Comparison of ENCODE assay signal across 9 mouse cellular contexts in genomic region chr3:88237556-88238194, GRCm38 (mm10). TPM values are rescaled to one million over a fixed set of nuclear protein-coding genes. Genes with fewer than 3 reads are reported as not detected.
DNase-seq lines count a peak whose midpoint lies in the region; ATAC-seq and TF ChIP-seq lines count a peak whose summit lies in the region.
"Had no signal": no experiment of that assay in that cellular context is flagged by ENCODE, and none has a peak within 500 bp of the region (broad histone marks: within the 10 kb centered on the region; RNA-seq: fewer than 3 reads in every experiment).

No protein-coding gene starts in this region.

- no peak overlapping the region for H3K4me2 ChIP-seq in hindbrain, postnatal 0 days (ENCODE audit: low read depth, low read length)

- ATAC-seq in CD4-positive, CD25-positive, alpha-beta regulatory T cell, adult 4 months, result peak; percentile 49
- ATAC-seq in hindbrain, postnatal 0 days, result no peak

- H3K27me3 ChIP-seq in hindbrain, postnatal 0 days (ENCODE audit: insufficient read depth, low read length), result no peaks in the 10 kb centered on the region; the same call in 1 of the 2 replicates
- no peaks in the 10 kb centered on the region for H3K27me3 ChIP-seq in splenic B cell, adult 2 months (ENCODE audit: control insufficient read depth, insufficient read depth, low read length, poor library complexity, severe bottlenecking)

- H3K27ac ChIP-seq in hindbrain, postnatal 0 days, result peak overlapping the region; percentile 82

- H3K36me3 ChIP-seq in hindbrain, postnatal 0 days (ENCODE audit: insufficient read depth, low read length), result no peaks in the 10 kb centered on the region
- no peaks in the 10 kb centered on the region for H3K36me3 ChIP-seq in splenic B cell, adult 2 months (ENCODE audit: control insufficient read depth, insufficient read depth, low read length, poor library complexity, severe bottlenecking)

- peaks cover 45% of the 10 kb centered on the region for H3K4me1 ChIP-seq in hindbrain, postnatal 0 days (ENCODE audit: insufficient read depth, low read length)

- TF ChIP-seq CTCF in hindbrain, postnatal 0 days (IDR thresholded peaks at IDR 0.05; ENCODE audit: low read depth), result peak; percentile 58

- no peak overlapping the region for H3K4me3 ChIP-seq in hindbrain, postnatal 0 days (ENCODE audit: low read length)

- DNase-seq in 3T3-L1 (ENCODE audit: low read depth, low spot score), result peak; percentile 79
- peak; percentile 75 to 80 for DNase-seq in cerebellum, postnatal 10 days
- DNase-seq in hindbrain, postnatal 0 days (ENCODE audit: low spot score), result peak; percentile 69
- DNase-seq in lung, postnatal 4 days, result peak; percentile 40 to 60
- DNase-seq in splenic B cell, adult 2 months (ENCODE audit: low read depth, low spot score), result peak; percentile 64
- DNase-seq in layer of hippocampus, adult 8-10 months (ENCODE audit: low spot score in 2 of 2), result no peak

- no peaks in the 10 kb centered on the region for H3K9me3 ChIP-seq in hindbrain, postnatal 0 days (ENCODE audit: low read length)

- WGBS in hindbrain, postnatal 0 days, result 13% methylated on average over 10 of the region's 10 CpGs

- H3K9ac ChIP-seq in hindbrain, postnatal 0 days (replicated peaks; ENCODE audit: low read length), result no peak overlapping the region

RNA-seq across cellular contexts. Expression of gene Rhbg, which starts 16.8 kb away (rescaled TPM):
- not detected for polyA plus RNA-seq in CD4-positive, CD25-positive, alpha-beta regulatory T cell, adult 4 months (2017; shearing (Covaris generic))
- total RNA-seq in hindbrain, postnatal 0 days (2014; rRNA removed), result 0.94 and 1.0 TPM in 2 replicates
- 0.37 and 0.43 TPM in 2 replicates for polyA plus RNA-seq in hindbrain, postnatal 0 days (2015; fragmentation: Nextera tagmentation; extraction: Ambion mirVana)
- not detected for total RNA-seq in layer of hippocampus, adult 8-10 months (2022)
- total RNA-seq: left cerebral cortex, postnatal 36 days had no signal

RNA-seq across cellular contexts. Expression of gene Gm38392, which starts 49.3 kb away (rescaled TPM):
- not detected for polyA plus RNA-seq in CD4-positive, CD25-positive, alpha-beta regulatory T cell, adult 4 months (2017; shearing (Covaris generic))
- 2.1 TPM in 1 of 2 replicates, not detected in the other for total RNA-seq in hindbrain, postnatal 0 days (2014; rRNA removed)
- polyA plus RNA-seq in hindbrain, postnatal 0 days (2015; fragmentation: Nextera tagmentation; extraction: Ambion mirVana), result 0.21 and 0.24 TPM in 2 replicates
- total RNA-seq in layer of hippocampus, adult 8-10 months (2022), result under 1 TPM in 2 of 4 experiments, not detected in 2; 0.45 to 0.54 TPM
- polyA plus RNA-seq: embryonic facial prominence, embryonic 11.5 days had no signal

RNA-seq across cellular contexts. Expression of gene Tsacc, which starts 59.1 kb away (rescaled TPM):
- polyA plus RNA-seq in CD4-positive, CD25-positive, alpha-beta regulatory T cell, adult 4 months (2017; shearing (Covaris generic)), result 1 to 10 TPM; 5.8 to 7.7 TPM
- not detected in 2 replicates for total RNA-seq in hindbrain, postnatal 0 days (2014; rRNA removed)
- 10.5 and 10.6 TPM in 2 replicates for polyA plus RNA-seq in hindbrain, postnatal 0 days (2015; fragmentation: Nextera tagmentation; extraction: Ambion mirVana)
- 1 to 10 TPM; 4.0 to 7.0 (median 4.4) TPM for total RNA-seq in layer of hippocampus, adult 8-10 months (2022)

RNA-seq across cellular contexts. Expression of gene Cct3, which starts 59.2 kb away (rescaled TPM):
- 100 to 1,000 TPM; 189 to 216 TPM for polyA plus RNA-seq in CD4-positive, CD25-positive, alpha-beta regulatory T cell, adult 4 months (2017; shearing (Covaris generic))
- total RNA-seq in hindbrain, postnatal 0 days (2014; rRNA removed), result 231 and 236 TPM in 2 replicates
- polyA plus RNA-seq in hindbrain, postnatal 0 days (2015; fragmentation: Nextera tagmentation; extraction: Ambion mirVana), result 388 and 401 TPM in 2 replicates
- total RNA-seq in layer of hippocampus, adult 8-10 months (2022), result 100 to 1,000 TPM; 172 to 207 (median 187) TPM

Comparison
In these comparisons a context has a peak if more than half of its experiments do, and no peak if none do; other contexts are left out.
1. DNase-seq: peak in 3T3-L1 (single experiment), cerebellum, postnatal 10 days (2 of 2), hindbrain, postnatal 0 days (single experiment), lung, postnatal 4 days (2 of 2) and splenic B cell, adult 2 months (single experiment); none in layer of hippocampus, adult 8-10 months (0 of 2).